Mouse (Mus musculus): ENCODE measurements around the gene Adamts3. TPM values are rescaled to one million over a fixed set of nuclear protein-coding genes. Genes with fewer than 3 reads are reported as not detected.

Gene Adamts3
- polyA plus RNA-seq (2015; fragmentation: Nextera tagmentation; extraction: Ambion mirVana), result 2.9 and 4.3 TPM in 2 replicates

DNA sequence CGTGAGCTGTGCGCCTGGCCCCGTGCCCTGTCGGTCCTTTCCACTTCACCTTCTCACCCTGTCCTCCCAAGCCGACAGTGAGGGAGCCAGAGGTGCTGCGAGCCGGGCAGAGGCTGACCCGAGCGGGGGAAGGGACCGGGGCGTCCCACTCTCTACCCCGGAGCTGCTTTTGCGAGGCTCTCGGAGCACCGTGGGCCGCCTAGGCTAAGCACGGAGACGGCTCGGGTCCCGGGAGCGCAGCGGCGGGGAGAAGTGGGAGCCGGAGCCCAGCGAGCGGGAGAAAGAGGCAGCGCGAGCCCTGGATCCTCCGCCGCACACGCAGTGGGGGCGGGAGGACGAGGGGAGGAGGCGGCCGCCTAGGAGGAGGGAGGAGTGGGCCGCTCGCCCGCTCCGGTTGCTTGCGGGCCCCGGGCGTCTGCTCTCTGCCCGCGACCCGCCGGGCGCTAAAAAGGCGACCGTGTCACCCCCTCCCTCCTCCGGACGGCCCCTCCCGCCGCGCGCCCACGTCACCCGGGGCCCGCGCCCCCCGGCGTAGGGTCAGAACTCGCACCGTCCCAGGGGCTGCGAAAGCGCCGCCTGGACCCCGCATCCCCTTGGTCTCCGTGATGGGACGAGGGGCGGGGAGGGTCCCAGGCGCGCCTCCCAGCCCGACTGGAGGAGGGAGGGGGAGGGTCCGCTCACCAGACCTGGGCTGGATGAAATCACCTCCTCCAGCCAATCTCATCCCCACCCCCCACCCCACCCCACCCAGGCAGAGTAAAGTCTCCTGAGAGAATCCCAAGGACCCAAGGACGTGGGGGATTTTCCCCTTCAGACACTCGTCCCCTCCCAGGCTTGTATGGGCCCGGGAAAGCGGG is at the start of gene Adamts3:
Gene Adamts3, minus strand, starts transcription at position 284 of the 857 bp plus-strand sequence.
- H3K9me3 ChIP-seq (replicated peaks), result no peaks in the 10 kb centered on the region
- no peaks in the 10 kb centered on the region for H3K27me3 ChIP-seq
- 0% methylated on average over 76 of the region's 78 CpGs for WGBS
- H3K36me3 ChIP-seq, result no peaks in the 10 kb centered on the region
- peak within 1 kb of the TSS; percentile 22 for H3K9ac ChIP-seq
- peak within 1 kb of the TSS; percentile 29; the same call in 1 of the 2 replicates for H3K27ac ChIP-seq (replicated peaks)
- ATAC-seq (ENCODE audit: insufficient number of reproducible peaks, low FRiP score, low TSS enrichment, low read depth), result peak; percentile 87
- peak within 1 kb of the TSS; percentile 100 for H3K4me2 ChIP-seq (replicated peaks)
- peak within 1 kb of the TSS; percentile 58 for H3K4me3 ChIP-seq (replicated peaks)
- H3K4me1 ChIP-seq, result peaks cover 8% of the 10 kb centered on the region

DNA sequence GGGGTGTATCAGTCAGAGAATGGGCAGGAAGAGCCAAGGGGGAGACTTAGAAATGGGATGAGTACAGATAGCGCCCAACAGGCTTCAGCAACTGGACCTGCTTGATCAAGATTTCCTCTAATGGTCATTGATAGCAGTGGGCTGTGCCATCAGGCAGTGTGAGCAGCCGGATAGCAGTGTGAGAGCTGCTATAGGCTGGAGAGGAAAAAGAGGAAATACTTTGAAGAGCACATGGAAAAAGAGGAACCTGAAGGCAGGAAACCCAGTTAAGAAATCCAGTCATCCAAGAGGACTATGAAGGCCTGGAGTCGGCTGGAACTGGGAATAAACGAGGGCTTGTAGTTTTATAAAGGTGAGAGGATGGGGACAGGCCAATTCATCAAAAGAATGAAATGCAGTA is 48.4 kb upstream of the Adamts3 start:
- no peak for ATAC-seq (ENCODE audit: insufficient number of reproducible peaks, low FRiP score, low TSS enrichment, low read depth)
- no peaks in the 10 kb centered on the region for H3K36me3 ChIP-seq
- no peak overlapping the region for H3K4me2 ChIP-seq (replicated peaks)
- no peaks in the 10 kb centered on the region for H3K27me3 ChIP-seq
- WGBS, result 82% methylated on average over 4 of the region's 4 CpGs
- no peak overlapping the region for H3K27ac ChIP-seq (replicated peaks)
- no peak overlapping the region for H3K9ac ChIP-seq
- no peaks in the 10 kb centered on the region for H3K9me3 ChIP-seq (replicated peaks)
- no peaks in the 10 kb centered on the region for H3K4me1 ChIP-seq
- H3K4me3 ChIP-seq (replicated peaks), result no peak overlapping the region

GRCm38 (mm10) chr5:89912359-89912758 is 29.2 kb upstream of the Adamts3 start:
- no peak for ATAC-seq (ENCODE audit: insufficient number of reproducible peaks, low FRiP score, low TSS enrichment, low read depth)
- no peak overlapping the region for H3K27ac ChIP-seq (replicated peaks)

DNA sequence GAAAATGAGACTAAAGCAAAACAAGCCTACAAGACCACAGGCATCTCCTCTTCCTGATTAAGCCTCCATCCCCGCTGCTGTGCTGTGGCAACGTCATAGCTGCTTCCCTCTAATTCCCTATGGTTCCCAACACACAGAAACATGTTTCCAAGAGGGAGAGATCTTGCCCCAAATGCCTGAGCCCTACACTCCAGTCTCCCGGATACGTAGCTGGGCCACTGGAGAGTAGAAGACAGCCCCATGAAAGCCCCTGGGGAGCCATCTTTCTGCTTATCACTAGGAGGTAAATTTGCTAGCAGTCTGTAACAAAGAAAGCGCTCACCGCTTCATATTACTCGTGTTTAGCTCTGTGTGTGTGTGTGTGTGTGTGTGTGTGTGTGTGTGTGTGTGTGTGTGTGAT is 28.8 kb upstream of the Adamts3 start:
- Histone ChIP-seq H3K9me3 (replicated peaks) (no peaks in the 10 kb centered on the region), H3K36me3 (no peaks in the 10 kb centered on the region), H3K4me2 (replicated peaks) (no peak overlapping the region), H3K27me3 (no peaks in the 10 kb centered on the region), H3K4me1 (no peaks in the 10 kb centered on the region), H3K27ac (replicated peaks) (no peak overlapping the region), H3K4me3 (replicated peaks) (no peak overlapping the region), H3K9ac (no peak overlapping the region)
- WGBS, result 63% methylated on average over 7 of the region's 7 CpGs
- ATAC-seq (ENCODE audit: insufficient number of reproducible peaks, low FRiP score, low TSS enrichment, low read depth), result no peak

More at GRCm38 (mm10) chr5:89912359-89912758, 29.2 kb upstream of the Adamts3 start:
- Histone ChIP-seq H3K4me3 (replicated peaks) (no peak overlapping the region), H3K27me3 (no peaks in the 10 kb centered on the region), H3K36me3 (no peaks in the 10 kb centered on the region), H3K9me3 (replicated peaks) (no peaks in the 10 kb centered on the region), H3K4me1 (no peaks in the 10 kb centered on the region), H3K9ac (no peak overlapping the region), H3K4me2 (replicated peaks) (no peak overlapping the region)

DNA sequence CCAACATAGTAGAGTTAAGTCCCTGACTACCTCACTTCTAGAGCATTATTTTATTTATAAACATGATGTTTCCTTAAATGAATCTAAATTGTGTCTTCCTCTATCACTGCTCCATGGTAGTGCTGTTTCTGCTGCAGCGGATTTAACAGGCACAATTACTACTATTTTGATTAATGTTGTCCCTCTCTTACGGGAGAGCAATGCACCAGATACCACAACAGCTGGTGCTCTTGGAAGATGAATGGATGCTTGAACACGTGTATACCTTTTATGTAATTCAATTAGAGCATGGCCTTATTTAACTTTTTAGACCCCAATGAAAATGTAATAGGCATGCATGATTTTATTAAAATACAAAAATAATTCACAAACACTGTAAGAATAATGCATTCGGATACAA is 28.4 kb upstream of the Adamts3 start:
- Histone ChIP-seq H3K4me2 (replicated peaks) (no peak overlapping the region), H3K27ac (replicated peaks) (no peak overlapping the region), H3K9me3 (replicated peaks) (no peaks in the 10 kb centered on the region), H3K27me3 (no peaks in the 10 kb centered on the region), H3K36me3 (no peaks in the 10 kb centered on the region), H3K9ac (no peak overlapping the region), H3K4me1 (no peaks in the 10 kb centered on the region), H3K4me3 (replicated peaks) (no peak overlapping the region)
- 75% methylated on average over 4 of the region's 4 CpGs for WGBS
- no peak for ATAC-seq (ENCODE audit: insufficient number of reproducible peaks, low FRiP score, low TSS enrichment, low read depth)

GRCm38 (mm10) chr5:89906884-89907431 is 23.8 kb upstream of the Adamts3 start:
- no peak overlapping the region for H3K27ac ChIP-seq (replicated peaks)
- 65% methylated on average over 13 of the region's 13 CpGs for WGBS

DNA sequence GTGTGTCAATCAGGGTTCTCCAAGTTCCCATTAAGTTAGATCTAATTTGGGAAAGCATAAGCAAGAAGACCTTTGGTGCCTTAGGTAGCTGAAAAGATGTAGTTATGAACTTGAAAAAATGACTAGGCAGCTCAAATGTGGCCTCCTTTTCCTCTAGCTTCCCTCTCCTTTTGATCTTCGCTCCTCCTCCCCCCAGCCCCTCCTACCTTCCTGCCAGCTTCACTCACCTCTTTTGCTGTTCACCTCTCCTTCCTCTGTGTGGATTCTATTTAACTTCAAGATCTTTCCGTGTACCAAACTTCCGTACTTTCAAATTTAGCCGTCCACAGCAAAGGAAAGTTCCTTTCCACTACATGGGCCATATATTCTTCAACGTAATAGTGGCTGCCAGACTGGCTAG is 17.9 kb upstream of the Adamts3 start:
- 89% methylated on average over 5 of the region's 5 CpGs for WGBS
- no peak overlapping the region for H3K9ac ChIP-seq
- no peaks in the 10 kb centered on the region for H3K9me3 ChIP-seq (replicated peaks)
- ATAC-seq (ENCODE audit: insufficient number of reproducible peaks, low FRiP score, low TSS enrichment, low read depth), result no peak
- no peak overlapping the region for H3K4me2 ChIP-seq (replicated peaks)
- H3K4me3 ChIP-seq (replicated peaks), result no peak overlapping the region
- H3K27me3 ChIP-seq, result no peaks in the 10 kb centered on the region
- H3K27ac ChIP-seq (replicated peaks), result no peak overlapping the region
- no peaks in the 10 kb centered on the region for H3K4me1 ChIP-seq
- H3K36me3 ChIP-seq, result no peaks in the 10 kb centered on the region

More at GRCm38 (mm10) chr5:89906884-89907431, 23.8 kb upstream of the Adamts3 start:
- H3K9me3 ChIP-seq (replicated peaks), result no peaks in the 10 kb centered on the region
- no peak overlapping the region for H3K4me2 ChIP-seq (replicated peaks)
- no peak overlapping the region for H3K4me3 ChIP-seq (replicated peaks)
- no peaks in the 10 kb centered on the region for H3K36me3 ChIP-seq
- H3K4me1 ChIP-seq, result no peaks in the 10 kb centered on the region
- H3K27me3 ChIP-seq, result no peaks in the 10 kb centered on the region
- no peak overlapping the region for H3K9ac ChIP-seq
- no peak for ATAC-seq (ENCODE audit: insufficient number of reproducible peaks, low FRiP score, low TSS enrichment, low read depth)

GRCm38 (mm10) chr5:89897495-89897894 is 14.4 kb upstream of the Adamts3 start:
- H3K4me3 ChIP-seq (replicated peaks), result no peak overlapping the region
- no peaks in the 10 kb centered on the region for H3K9me3 ChIP-seq (replicated peaks)
- no peak for ATAC-seq (ENCODE audit: insufficient number of reproducible peaks, low FRiP score, low TSS enrichment, low read depth)
- no peak overlapping the region for H3K27ac ChIP-seq (replicated peaks)
- H3K4me1 ChIP-seq, result no peaks in the 10 kb centered on the region
- 37% methylated on average over 9 of the region's 9 CpGs for WGBS
- H3K36me3 ChIP-seq, result no peaks in the 10 kb centered on the region
- H3K4me2 ChIP-seq (replicated peaks), result no peak overlapping the region
- no peak overlapping the region for H3K9ac ChIP-seq
- H3K27me3 ChIP-seq, result no peaks in the 10 kb centered on the region

- Histone ChIP-seq H3K4me2 (replicated peaks) (no peak overlapping the region), H3K4me1 (no peaks in the 10 kb centered on the region), H3K27ac (replicated peaks) (no peak overlapping the region), H3K36me3 (no peaks in the 10 kb centered on the region), H3K9ac (no peak overlapping the region), H3K4me3 (replicated peaks) (no peak overlapping the region), H3K9me3 (replicated peaks) (no peaks in the 10 kb centered on the region), H3K27me3 (no peaks in the 10 kb centered on the region)
- no peak for ATAC-seq (ENCODE audit: insufficient number of reproducible peaks, low FRiP score, low TSS enrichment, low read depth)
- 74% methylated on average over 7 of the region's 7 CpGs for WGBS
These were observed 12.4 kb upstream of the Adamts3 start for GRCm38 (mm10) chr5:89895520-89895919.

DNA sequence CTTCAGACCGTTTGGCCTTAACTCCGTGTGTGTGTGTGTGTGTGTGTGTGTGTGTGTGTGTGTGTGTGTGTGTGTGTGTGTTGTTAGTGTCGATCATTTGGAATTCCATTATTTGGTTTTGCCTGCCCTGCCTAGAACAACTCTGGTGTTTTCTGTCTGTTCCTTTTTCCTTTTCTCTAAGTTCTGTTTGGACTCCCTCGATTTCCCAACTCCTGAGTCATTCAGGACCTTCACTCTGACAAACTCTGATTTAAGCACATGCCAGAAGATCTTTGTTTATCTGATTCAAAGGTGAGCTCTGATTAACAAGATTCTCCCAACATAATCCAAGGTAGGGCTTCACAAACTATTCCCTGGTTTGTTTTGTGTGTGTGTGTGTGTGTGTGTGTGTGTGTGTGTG is 1.9 kb upstream of the Adamts3 start:
- Histone ChIP-seq H3K27ac (replicated peaks) (no peak overlapping the region), H3K4me1 (peaks cover 8% of the 10 kb centered on the region), H3K4me2 (replicated peaks) (no peak overlapping the region), H3K36me3 (no peaks in the 10 kb centered on the region), H3K27me3 (no peaks in the 10 kb centered on the region), H3K4me3 (replicated peaks) (no peak overlapping the region), H3K9me3 (replicated peaks) (no peaks in the 10 kb centered on the region), H3K9ac (no peak overlapping the region)
- 49% methylated on average over 4 of the region's 4 CpGs for WGBS
- no peak for ATAC-seq (ENCODE audit: insufficient number of reproducible peaks, low FRiP score, low TSS enrichment, low read depth)

- Histone ChIP-seq H3K27ac (replicated peaks) (no peak overlapping the region), H3K4me1 (peaks cover 8% of the 10 kb centered on the region), H3K36me3 (no peaks in the 10 kb centered on the region), H3K9me3 (replicated peaks) (no peaks in the 10 kb centered on the region), H3K9ac (no peak overlapping the region), H3K4me3 (replicated peaks) (peak overlapping the region; percentile 58), H3K4me2 (replicated peaks) (peak overlapping the region; percentile 100), H3K27me3 (no peaks in the 10 kb centered on the region)
- 6% methylated on average over 8 of the region's 8 CpGs for WGBS
- ATAC-seq (ENCODE audit: insufficient number of reproducible peaks, low FRiP score, low TSS enrichment, low read depth), result no peak
These were observed 722 bp upstream of the Adamts3 start for GRCm38 (mm10) chr5:89883908-89884204.

All from embryonic facial prominence, embryonic 15.5 days (tissue).